Comparison of ENCODE assay signal across 12 mouse cellular contexts in genomic region chr8:125246737-125247292, GRCm38 (mm10).
"Had no signal": no experiment of that assay in that cellular context is flagged by ENCODE, and none has a peak within 500 bp of the region (broad histone marks: within the 10 kb centered on the region; RNA-seq: fewer than 3 reads in every experiment).

No protein-coding gene starts in this region.

- H3K4me2 ChIP-seq: liver, embryonic 11.5 days; liver, embryonic 15.5 days; midbrain, embryonic 15.5 days; neural tube, embryonic 12.5 days had no signal

- H3K9me3 ChIP-seq: limb, embryonic 10.5 days; liver, embryonic 15.5 days; midbrain, embryonic 15.5 days; neural tube, embryonic 12.5 days had no signal

- H3K9ac ChIP-seq: liver, embryonic 15.5 days; midbrain, embryonic 15.5 days; neural tube, embryonic 12.5 days had no signal

- ATAC-seq: inflammation-experienced regulatory T-cells, adult 6 months; lung, postnatal 0 days; midbrain, embryonic 15.5 days had no signal

- DNase-seq: kidney, adult 8-10 months; kidney, postnatal 10 days; lung, adult 2 months; lung, postnatal 36 days; thymus, postnatal 4 days had no signal

- H3K4me3 ChIP-seq: limb, embryonic 10.5 days; liver, embryonic 15.5 days; midbrain, embryonic 15.5 days; neural tube, embryonic 12.5 days had no signal

- H3K27me3 ChIP-seq: liver, embryonic 15.5 days; midbrain, embryonic 15.5 days; neural tube, embryonic 12.5 days had no signal

- H3K27ac ChIP-seq: limb, embryonic 10.5 days; liver, embryonic 15.5 days; midbrain, embryonic 15.5 days; neural tube, embryonic 12.5 days had no signal

- H3K36me3 ChIP-seq: limb, embryonic 10.5 days; liver, embryonic 15.5 days; midbrain, embryonic 15.5 days; neural tube, embryonic 12.5 days had no signal

- H3K4me1 ChIP-seq: liver, embryonic 15.5 days; neural tube, embryonic 12.5 days had no signal
